Mouse (Mus musculus): ENCODE results near the gene Zfyve26. TPM values are rescaled to one million over a fixed set of nuclear protein-coding genes. Genes with fewer than 3 reads are reported as not detected.

Zfyve26 gene
- 7.2 TPM for polyA plus RNA-seq (2014; fragmentation: Illumina TruSeq; extraction: RNeasy Lipid Tissue Mini Kit (QIAGEN cat#74804); ENCODE audit: low replicate concordance)

GRCm38 (mm10) chr12:79296126-79296816 is at the start of gene Zfyve26:
Zfyve26 (minus strand) TSS chr12:79296304.

GRCm38 (mm10) chr12:79297121-79297576 is 1.0 kb upstream of the Zfyve26 start, which contains the start of gene Rad51b:
Rad51b (plus strand) TSS chr12:79297282.

GRCm38 (mm10) chr12:79208703-79209464 is 87.2 kb downstream of the Zfyve26 start, which contains the start of gene Rdh12:
Rdh12 (plus strand) TSS chr12:79208914.

GRCm38 (mm10) chr12:79192193-79192592 is 103.9 kb downstream of the Zfyve26 start, which contains the start of gene Rdh11:
Rdh11 (minus strand) TSS chr12:79192293.

Other genes with a start within 250 kb of the Zfyve26 start
- gene Pigh, start 206.7 kb downstream of the Zfyve26 start, polyA plus RNA-seq (2014; fragmentation: Illumina TruSeq; extraction: RNeasy Lipid Tissue Mini Kit (QIAGEN cat#74804); ENCODE audit: low replicate concordance), result 23.7 TPM
- 2,001 TPM for gene Arg2, start 165.5 kb downstream of the Zfyve26 start, polyA plus RNA-seq (2014; fragmentation: Illumina TruSeq; extraction: RNeasy Lipid Tissue Mini Kit (QIAGEN cat#74804); ENCODE audit: low replicate concordance)
- gene Vti1b, start 123.6 kb downstream of the Zfyve26 start, polyA plus RNA-seq (2014; fragmentation: Illumina TruSeq; extraction: RNeasy Lipid Tissue Mini Kit (QIAGEN cat#74804); ENCODE audit: low replicate concordance), result 115 TPM
- 57.6 TPM for gene Rdh11, start 104.0 kb downstream of the Zfyve26 start, polyA plus RNA-seq (2014; fragmentation: Illumina TruSeq; extraction: RNeasy Lipid Tissue Mini Kit (QIAGEN cat#74804); ENCODE audit: low replicate concordance)
- gene Rdh12, start 87.4 kb downstream of the Zfyve26 start, polyA plus RNA-seq (2014; fragmentation: Illumina TruSeq; extraction: RNeasy Lipid Tissue Mini Kit (QIAGEN cat#74804); ENCODE audit: low replicate concordance), result 0.67 TPM
- 0.74 TPM for gene Rad51b, start 978 bp upstream of the Zfyve26 start, polyA plus RNA-seq (2014; fragmentation: Illumina TruSeq; extraction: RNeasy Lipid Tissue Mini Kit (QIAGEN cat#74804); ENCODE audit: low replicate concordance)

All from small intestine, adult 10 weeks (tissue).